In genomic region chr12:67290054-67290453, GRCm38 (mm10) we compare ENCODE assay signal across 19 mouse cellular contexts.
"Had no signal": no experiment of that assay in that cellular context is flagged by ENCODE, and none has a peak within 500 bp of the region (broad histone marks: within the 10 kb centered on the region; RNA-seq: fewer than 3 reads in every experiment).

No protein-coding gene starts in this region.

- H3K4me1 ChIP-seq: liver, embryonic 12.5 days; midbrain, embryonic 10.5 days; midbrain, embryonic 12.5 days; neural tube, embryonic 13.5 days; neural tube, embryonic 15.5 days had no signal

- H3K27ac ChIP-seq: liver, embryonic 12.5 days; liver, embryonic 14.5 days; midbrain, embryonic 10.5 days; midbrain, embryonic 12.5 days; neural tube, embryonic 13.5 days; neural tube, embryonic 15.5 days had no signal

- H3K9ac ChIP-seq: liver, embryonic 12.5 days; liver, embryonic 14.5 days; midbrain, embryonic 12.5 days; neural tube, embryonic 13.5 days; neural tube, embryonic 15.5 days had no signal

- H3K27me3 ChIP-seq: liver, embryonic 12.5 days; midbrain, embryonic 12.5 days; neural tube, embryonic 13.5 days; neural tube, embryonic 15.5 days had no signal

- ATAC-seq: liver, embryonic 12.5 days; midbrain, embryonic 16.5 days had no signal

- H3K4me3 ChIP-seq: liver, embryonic 12.5 days; midbrain, embryonic 10.5 days; midbrain, embryonic 12.5 days; myocyte; neural tube, embryonic 13.5 days; neural tube, embryonic 15.5 days had no signal

- H3K36me3 ChIP-seq: liver, embryonic 12.5 days; midbrain, embryonic 10.5 days; midbrain, embryonic 12.5 days; neural tube, embryonic 13.5 days; neural tube, embryonic 15.5 days had no signal

- DNase-seq: lung, adult 2 months; lung, postnatal 14 days; midbrain, embryonic 14.5 days; retina, postnatal 1 day; right cerebral cortex, adult 18-20 months; right cerebral cortex, postnatal 25 days; right cerebral cortex, postnatal 4 days; spleen, adult 18-20 months; thymus, adult 18-20 months; thymus, postnatal 14 days; thymus, postnatal 36 days had no signal

- H3K9me3 ChIP-seq: liver, embryonic 12.5 days; midbrain, embryonic 10.5 days; midbrain, embryonic 12.5 days; neural tube, embryonic 13.5 days; neural tube, embryonic 15.5 days had no signal

- H3K4me2 ChIP-seq: liver, embryonic 12.5 days; midbrain, embryonic 12.5 days; neural tube, embryonic 13.5 days; neural tube, embryonic 15.5 days had no signal
